Mouse (Mus musculus): ENCODE results near the gene Otulin. TPM values are rescaled to one million over a fixed set of nuclear protein-coding genes. Genes with fewer than 3 reads are reported as not detected.

Otulin gene
- total and polyA plus RNA-seq, 3 experiments, result 65.5 to 70.6 TPM; not detected in 1

DNA sequence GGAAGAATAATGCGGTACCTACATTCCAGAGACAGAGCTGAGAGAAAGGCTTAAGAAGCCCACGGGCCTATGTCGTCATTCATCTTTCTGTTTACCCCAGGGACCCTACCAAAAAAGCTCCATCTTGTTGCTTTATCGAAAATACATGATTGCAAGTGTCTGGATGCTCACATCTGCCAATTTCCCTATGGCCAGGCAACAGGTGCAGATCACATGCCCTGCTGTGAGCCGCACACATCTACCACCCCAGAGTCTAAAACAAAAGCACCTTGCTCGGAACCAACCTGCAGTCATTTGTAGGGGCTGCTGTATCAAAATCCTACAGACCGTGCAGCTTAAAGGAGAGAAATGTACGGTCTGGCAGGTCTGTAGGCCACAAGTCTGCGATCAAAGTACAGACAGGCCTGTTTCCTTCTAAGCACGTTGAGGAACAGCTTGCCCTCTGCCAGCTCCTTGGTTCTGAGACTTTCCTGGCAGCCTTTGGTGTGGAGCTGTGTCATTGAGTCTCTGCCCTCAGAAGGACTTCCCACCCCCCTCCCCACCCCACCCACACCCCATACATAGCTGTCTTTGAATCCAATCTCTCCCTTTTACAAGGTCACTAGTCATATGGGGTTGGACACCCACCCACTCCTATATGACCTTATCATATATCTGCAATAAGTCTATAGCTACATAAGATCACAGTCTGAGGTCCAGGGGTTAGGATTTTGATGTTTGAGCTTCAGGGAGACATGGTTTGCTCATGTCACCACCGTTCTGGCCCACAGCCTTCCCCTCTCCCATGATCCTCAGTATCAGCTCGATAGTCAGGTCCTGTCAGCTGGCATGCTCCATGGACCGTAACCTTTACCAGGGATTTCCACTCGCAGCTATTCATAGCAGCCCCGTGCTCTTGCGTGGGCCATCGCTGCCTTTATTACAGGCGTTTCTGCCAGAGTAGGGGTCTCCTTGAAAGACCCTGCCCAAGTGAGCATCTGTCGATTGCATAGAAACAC is 79.1 kb downstream of the Otulin start:
- Histone ChIP-seq H3K27me3 (ENCODE audit: control insufficient read depth in 1 of 2, insufficient read depth in 2 of 2, low read length in 2 of 2) (no peaks in the 10 kb centered on the region), H3K36me3 (ENCODE audit: control insufficient read depth in 1 of 2, insufficient read depth in 2 of 2, low read length in 2 of 2) (no peaks in the 10 kb centered on the region), H3K4me3 (ENCODE audit: control insufficient read depth in 1 of 2, insufficient read depth in 1 of 2, low read depth in 2 of 2, low read length in 2 of 2) (no peak overlapping the region), H3K4me1 (ENCODE audit: control insufficient read depth in 1 of 2, insufficient read depth in 2 of 2, low read length in 2 of 2) (no peaks in the 10 kb centered on the region), H3K79me2 (ENCODE audit: control insufficient read depth, insufficient read depth, low read length, poor library complexity) (no peaks in the 10 kb centered on the region), H3K9ac (ENCODE audit: control insufficient read depth, low read depth, low read length, poor library complexity, severe bottlenecking) (no peak overlapping the region), H3K27ac (ENCODE audit: control insufficient read depth, low read depth, low read length) (no peak overlapping the region), H3K9me3 (replicated peaks; ENCODE audit: insufficient read depth, low read length) (no peaks in the 10 kb centered on the region)
- no peak for DNase-seq (ENCODE audit: low read depth, low spot score)
- TF ChIP-seq MAFK (IDR thresholded peaks at IDR 0.05; ENCODE audit: borderline replicate concordance, low read depth, low read length) (no peak), MYB (IDR thresholded peaks at IDR 0.05; ENCODE audit: low read depth, low read length) (no peak)

- no peaks in the 10 kb centered on the region for H3K27me3 ChIP-seq (ENCODE audit: control insufficient read depth in 1 of 2, insufficient read depth in 2 of 2, low read length in 2 of 2)
- no peaks in the 10 kb centered on the region for H3K36me3 ChIP-seq (ENCODE audit: control insufficient read depth in 1 of 2, insufficient read depth in 2 of 2, low read length in 2 of 2)
- TF ChIP-seq ZNF384 (IDR thresholded peaks at IDR 0.05; ENCODE audit: low read depth, low read length) (no peak), MYC (IDR thresholded peaks at IDR 0.05; ENCODE audit: low read depth, low read length) (no peak), HCFC1 (IDR thresholded peaks at IDR 0.05; ENCODE audit: low read depth, low read length) (no peak)
- H3K27ac ChIP-seq (ENCODE audit: control insufficient read depth, low read depth, low read length), result no peak overlapping the region
- no peak overlapping the region for H3K9ac ChIP-seq (ENCODE audit: control insufficient read depth, low read depth, low read length, poor library complexity, severe bottlenecking)
- no peaks in the 10 kb centered on the region for H3K79me2 ChIP-seq (ENCODE audit: control insufficient read depth, insufficient read depth, low read length, poor library complexity)
- H3K4me3 ChIP-seq (ENCODE audit: control insufficient read depth in 1 of 2, insufficient read depth in 1 of 2, low read depth in 2 of 2, low read length in 2 of 2), result no peak overlapping the region
- H3K9me3 ChIP-seq (replicated peaks; ENCODE audit: insufficient read depth, low read length), result no peaks in the 10 kb centered on the region
- no peak for DNase-seq (ENCODE audit: low read depth, low spot score)
- no peaks in the 10 kb centered on the region for H3K4me1 ChIP-seq (ENCODE audit: control insufficient read depth in 1 of 2, insufficient read depth in 2 of 2, low read length in 2 of 2)
Measured at GRCm38 (mm10) chr15:27550358-27550992, 80.0 kb downstream of the Otulin start.

- no peaks in the 10 kb centered on the region for H3K79me2 ChIP-seq (ENCODE audit: control insufficient read depth, insufficient read depth, low read length, poor library complexity)
- H3K4me3 ChIP-seq (ENCODE audit: control insufficient read depth in 1 of 2, insufficient read depth in 1 of 2, low read depth in 2 of 2, low read length in 2 of 2), result no peak overlapping the region
- H3K9me3 ChIP-seq (replicated peaks; ENCODE audit: insufficient read depth, low read length), result no peaks in the 10 kb centered on the region
- no peak overlapping the region for H3K27ac ChIP-seq (ENCODE audit: control insufficient read depth, low read depth, low read length)
- DNase-seq (ENCODE audit: low read depth, low spot score), result no peak
- no peaks in the 10 kb centered on the region for H3K4me1 ChIP-seq (ENCODE audit: control insufficient read depth in 1 of 2, insufficient read depth in 2 of 2, low read length in 2 of 2)
- no peaks in the 10 kb centered on the region for H3K36me3 ChIP-seq (ENCODE audit: control insufficient read depth in 1 of 2, insufficient read depth in 2 of 2, low read length in 2 of 2)
- no peak overlapping the region for H3K9ac ChIP-seq (ENCODE audit: control insufficient read depth, low read depth, low read length, poor library complexity, severe bottlenecking)
- TF ChIP-seq MYB (IDR thresholded peaks at IDR 0.05; ENCODE audit: low read depth, low read length) (no peak), JUND (IDR thresholded peaks at IDR 0.05; ENCODE audit: low read depth, low read length) (no peak), MAZ (IDR thresholded peaks at IDR 0.05; ENCODE audit: low read depth, low read length) (no peak), GABPA (IDR thresholded peaks at IDR 0.05; ENCODE audit: low read depth, low read length) (no peak), TCF12 (IDR thresholded peaks at IDR 0.05; ENCODE audit: low read depth, low read length) (no peak), TBP (IDR thresholded peaks at IDR 0.05; ENCODE audit: low read depth, low read length) (no peak), SIN3A (IDR thresholded peaks at IDR 0.05; ENCODE audit: low read length) (no peak), MYC (IDR thresholded peaks at IDR 0.05; ENCODE audit: low read depth, low read length) (no peak), NELFE (IDR thresholded peaks at IDR 0.05; ENCODE audit: low read depth, low read length) (no peak), MXI1 (IDR thresholded peaks at IDR 0.05; ENCODE audit: low read depth, low read length) (no peak)
- no peaks in the 10 kb centered on the region for H3K27me3 ChIP-seq (ENCODE audit: control insufficient read depth in 1 of 2, insufficient read depth in 2 of 2, low read length in 2 of 2)
Measured at GRCm38 (mm10) chr15:27549878-27550277, 80.6 kb downstream of the Otulin start.

Data from MEL (cell line).